Mouse (Mus musculus): ENCODE results near the gene Scube2. TPM values are rescaled to one million over a fixed set of nuclear protein-coding genes. Genes with fewer than 3 reads are reported as not detected.
A peak's percentile ranks its signal among the peaks of the same experiment; 100 is the strongest.

Scube2 gene
- polyA plus RNA-seq (2014; fragmentation: Nextera tagmentation; extraction: Ambion mirVana): 3.2 and 4.3 TPM in 2 replicates

- Histone ChIP-seq H3K4me1 (replicated peaks; ENCODE audit: control insufficient read depth, insufficient read depth, low read length) (peaks cover 3% of the 10 kb centered on the region; the same call in 1 of the 2 replicates), H3K27me3 (ENCODE audit: control insufficient read depth, insufficient read depth, low read length) (peaks cover 6% of the 10 kb centered on the region; the same call in 1 of the 2 replicates), H3K4me2 (replicated peaks; ENCODE audit: low read depth, low read length) (peak within 1 kb of the TSS; percentile 97), H3K9me3 (ENCODE audit: control insufficient read depth, low read length) (no peaks in the 10 kb centered on the region), H3K4me3 (ENCODE audit: low read depth, low read length) (peak within 1 kb of the TSS; percentile 68), H3K27ac (ENCODE audit: low read depth, low read length) (0 out of 2 replicates have a peak within 1 kb of the TSS, but pooled peaks have one; percentile 33), H3K9ac (ENCODE audit: low read depth, low read length) (peak within 1 kb of the TSS; percentile 69), H3K36me3 (ENCODE audit: control insufficient read depth, insufficient read depth, low read length) (no peaks in the 10 kb centered on the region)
- WGBS: under 1% methylated on average over 44 of the region's 69 CpGs
- DNase-seq (ENCODE audit: low spot score) (peak; percentile 69), ATAC-seq (ENCODE audit: low FRiP score) (peak; percentile 81)
Observed at GRCm38 (mm10) chr7:109865370-109866229, at the start of gene Scube2. Gene Scube2 (minus strand): TSS chr7:109865679.

- Histone ChIP-seq H3K9me3 (ENCODE audit: control insufficient read depth, low read length) (no peaks in the 10 kb centered on the region), H3K9ac (ENCODE audit: low read depth, low read length) (no peak overlapping the region), H3K27me3 (ENCODE audit: control insufficient read depth, insufficient read depth, low read length) (no peaks in the 10 kb centered on the region), H3K4me3 (ENCODE audit: low read depth, low read length) (no peak overlapping the region), H3K4me2 (replicated peaks; ENCODE audit: low read depth, low read length) (no peak overlapping the region), H3K4me1 (replicated peaks; ENCODE audit: control insufficient read depth, insufficient read depth, low read length) (no peaks in the 10 kb centered on the region), H3K36me3 (ENCODE audit: control insufficient read depth, insufficient read depth, low read length) (peaks cover 16% of the 10 kb centered on the region), H3K27ac (ENCODE audit: low read depth, low read length) (no peak overlapping the region)
- 94% methylated on average over 2 of the region's 2 CpGs for WGBS
- no peak for ATAC-seq (ENCODE audit: low FRiP score)
- DNase-seq (ENCODE audit: low spot score): no peak
Observed at GRCm38 (mm10) chr7:109906165-109906564, 40.7 kb upstream of the Scube2 start.

DNA sequence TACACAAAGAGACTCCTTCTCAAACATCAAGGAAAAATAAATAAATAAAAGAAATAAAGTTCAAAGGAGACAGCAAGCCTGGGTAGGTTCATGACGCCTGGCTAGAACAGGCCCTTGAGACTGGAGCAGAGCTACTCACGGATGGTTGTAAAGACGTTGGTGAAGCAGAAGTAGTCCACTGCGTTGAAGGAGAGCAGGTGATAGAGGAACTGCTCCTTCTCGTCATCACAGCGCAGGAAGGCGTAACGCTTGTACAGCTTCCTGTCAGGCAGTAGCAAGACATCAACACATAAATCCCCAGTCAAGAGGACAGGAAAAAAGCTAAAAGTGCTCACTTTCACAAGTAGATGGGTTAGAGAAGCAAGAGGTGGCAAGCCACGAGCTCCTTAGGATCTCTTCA, 35.4 kb upstream of the Scube2 start:
- 93% methylated on average over 9 of the region's 9 CpGs for WGBS
- Histone ChIP-seq H3K4me2 (replicated peaks; ENCODE audit: low read depth, low read length) (no peak overlapping the region), H3K4me3 (ENCODE audit: low read depth, low read length) (no peak overlapping the region), H3K4me1 (replicated peaks; ENCODE audit: control insufficient read depth, insufficient read depth, low read length) (no peaks in the 10 kb centered on the region), H3K9ac (ENCODE audit: low read depth, low read length) (no peak overlapping the region), H3K36me3 (ENCODE audit: control insufficient read depth, insufficient read depth, low read length) (peaks cover 29% of the 10 kb centered on the region), H3K27me3 (ENCODE audit: control insufficient read depth, insufficient read depth, low read length) (no peaks in the 10 kb centered on the region), H3K27ac (ENCODE audit: low read depth, low read length) (no peak overlapping the region), H3K9me3 (ENCODE audit: control insufficient read depth, low read length) (no peaks in the 10 kb centered on the region)
- ATAC-seq (ENCODE audit: low FRiP score) (no peak), DNase-seq (ENCODE audit: low spot score) (no peak)

DNA sequence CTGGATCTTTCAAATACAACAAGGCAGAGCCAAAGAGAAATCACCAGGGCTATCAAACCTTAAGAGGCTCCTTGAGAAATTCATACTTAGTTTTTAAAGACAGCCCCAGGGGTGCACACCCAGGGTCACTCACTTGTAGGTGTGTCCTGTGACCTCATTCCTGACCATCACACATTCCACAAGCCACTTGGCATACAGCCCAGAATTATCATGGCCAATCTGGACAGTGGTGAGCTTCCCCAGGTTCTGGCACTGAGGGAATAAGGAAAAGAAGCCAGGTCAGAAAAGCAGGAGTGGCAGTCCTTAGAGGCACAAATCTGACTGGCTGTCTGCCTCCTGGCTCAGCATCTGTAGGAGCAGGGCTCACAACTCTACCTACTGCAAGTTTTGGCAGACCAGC, 33.4 kb upstream of the Scube2 start:
- Histone ChIP-seq H3K9me3 (ENCODE audit: control insufficient read depth, low read length) (no peaks in the 10 kb centered on the region), H3K4me3 (ENCODE audit: low read depth, low read length) (no peak overlapping the region), H3K4me1 (replicated peaks; ENCODE audit: control insufficient read depth, insufficient read depth, low read length) (no peaks in the 10 kb centered on the region), H3K4me2 (replicated peaks; ENCODE audit: low read depth, low read length) (no peak overlapping the region), H3K27ac (ENCODE audit: low read depth, low read length) (no peak overlapping the region), H3K9ac (ENCODE audit: low read depth, low read length) (no peak overlapping the region), H3K27me3 (ENCODE audit: control insufficient read depth, insufficient read depth, low read length) (no peaks in the 10 kb centered on the region), H3K36me3 (ENCODE audit: control insufficient read depth, insufficient read depth, low read length) (peaks cover 33% of the 10 kb centered on the region)
- DNase-seq (ENCODE audit: low spot score) (no peak), ATAC-seq (ENCODE audit: low FRiP score) (no peak)

DNA sequence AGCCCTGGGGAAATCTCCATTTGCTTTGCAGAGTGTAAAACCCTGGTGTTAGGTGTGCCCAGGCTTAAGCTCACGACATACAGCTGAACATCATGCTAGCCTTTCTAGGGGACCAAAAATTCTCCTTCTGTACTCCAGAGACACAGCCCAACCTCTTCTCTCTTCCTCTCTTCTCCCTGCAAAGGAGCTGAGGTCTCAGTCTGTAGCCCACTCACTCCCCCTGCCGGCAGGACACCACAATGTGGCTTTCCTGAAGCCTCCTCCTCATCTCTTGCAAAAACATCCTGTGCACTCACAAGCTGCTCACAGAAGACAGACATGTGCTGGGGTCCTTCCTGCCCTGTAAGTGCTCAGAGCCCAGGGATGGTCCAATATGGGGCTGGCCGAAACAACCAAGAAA, 27.1 kb upstream of the Scube2 start:
- no peak overlapping the region for H3K27ac ChIP-seq (ENCODE audit: low read depth, low read length)
- no peaks in the 10 kb centered on the region for H3K4me1 ChIP-seq (replicated peaks; ENCODE audit: control insufficient read depth, insufficient read depth, low read length)
- H3K9me3 ChIP-seq (ENCODE audit: control insufficient read depth, low read length): no peaks in the 10 kb centered on the region
- no peak overlapping the region for H3K9ac ChIP-seq (ENCODE audit: low read depth, low read length)
- no peaks in the 10 kb centered on the region for H3K27me3 ChIP-seq (ENCODE audit: control insufficient read depth, insufficient read depth, low read length)
- no peak overlapping the region for H3K4me2 ChIP-seq (replicated peaks; ENCODE audit: low read depth, low read length)
- ATAC-seq (ENCODE audit: low FRiP score): 0 out of 2 replicates have a peak, but pooled peaks have one; percentile 30
- peak; percentile 84 for DNase-seq (ENCODE audit: low spot score)
- 42% methylated on average over 3 of the region's 3 CpGs for WGBS
- H3K4me3 ChIP-seq (ENCODE audit: low read depth, low read length): no peak overlapping the region
- H3K36me3 ChIP-seq (ENCODE audit: control insufficient read depth, insufficient read depth, low read length): 0 out of 2 replicates have a peak, but pooled peaks cover 11% of the 10 kb centered on the region

DNA sequence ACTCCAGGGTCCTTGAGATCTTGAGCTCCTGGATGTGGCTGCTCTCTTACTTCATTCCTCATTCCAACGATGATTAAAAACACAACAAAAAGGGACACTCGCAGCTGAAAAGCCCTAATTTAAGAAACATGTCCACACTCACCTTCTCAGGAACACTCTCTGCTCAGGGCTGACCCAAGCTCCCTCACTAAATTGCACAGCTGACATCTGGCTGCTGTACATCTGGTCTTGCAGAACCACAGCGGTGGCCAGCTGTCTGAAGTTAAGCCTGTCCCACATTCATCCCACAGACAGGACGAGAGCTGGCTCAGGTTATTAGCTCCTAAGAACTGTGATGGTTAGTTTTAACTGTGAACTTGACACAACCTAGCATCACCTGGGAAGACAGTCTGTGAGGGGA, 26.3 kb upstream of the Scube2 start:
- Histone ChIP-seq H3K9me3 (ENCODE audit: control insufficient read depth, low read length) (no peaks in the 10 kb centered on the region), H3K27me3 (ENCODE audit: control insufficient read depth, insufficient read depth, low read length) (no peaks in the 10 kb centered on the region), H3K27ac (ENCODE audit: low read depth, low read length) (no peak overlapping the region), H3K36me3 (ENCODE audit: control insufficient read depth, insufficient read depth, low read length) (0 out of 2 replicates have a peak, but pooled peaks cover 11% of the 10 kb centered on the region), H3K4me2 (replicated peaks; ENCODE audit: low read depth, low read length) (no peak overlapping the region), H3K4me3 (ENCODE audit: low read depth, low read length) (no peak overlapping the region), H3K9ac (ENCODE audit: low read depth, low read length) (no peak overlapping the region), H3K4me1 (replicated peaks; ENCODE audit: control insufficient read depth, insufficient read depth, low read length) (no peaks in the 10 kb centered on the region)
- ATAC-seq (ENCODE audit: low FRiP score) (no peak), DNase-seq (ENCODE audit: low spot score) (no peak)
- WGBS: 90% methylated on average over 4 of the region's 4 CpGs

- Histone ChIP-seq H3K4me3 (ENCODE audit: low read depth, low read length) (no peak overlapping the region), H3K9me3 (ENCODE audit: control insufficient read depth, low read length) (no peaks in the 10 kb centered on the region), H3K4me1 (replicated peaks; ENCODE audit: control insufficient read depth, insufficient read depth, low read length) (no peaks in the 10 kb centered on the region), H3K9ac (ENCODE audit: low read depth, low read length) (no peak overlapping the region), H3K4me2 (replicated peaks; ENCODE audit: low read depth, low read length) (no peak overlapping the region), H3K36me3 (ENCODE audit: control insufficient read depth, insufficient read depth, low read length) (0 out of 2 replicates have a peak, but pooled peaks cover 8% of the 10 kb centered on the region), H3K27me3 (ENCODE audit: control insufficient read depth, insufficient read depth, low read length) (no peaks in the 10 kb centered on the region), H3K27ac (ENCODE audit: low read depth, low read length) (no peak overlapping the region)
- 91% methylated on average over 2 of the region's 2 CpGs for WGBS
- ATAC-seq (ENCODE audit: low FRiP score): no peak
- no peak for DNase-seq (ENCODE audit: low spot score)
Observed at GRCm38 (mm10) chr7:109890256-109890655, 24.8 kb upstream of the Scube2 start.

GRCm38 (mm10) chr7:109889300-109889699, 23.8 kb upstream of the Scube2 start:
- 86% methylated on average over 5 of the region's 5 CpGs for whole genome bisulfite sequencing
- no peak for ATAC-seq (ENCODE audit: low FRiP score)
- H3K27me3 ChIP-seq (ENCODE audit: control insufficient read depth, insufficient read depth, low read length): no peaks in the 10 kb centered on the region
- H3K27ac ChIP-seq (ENCODE audit: low read depth, low read length): no peak overlapping the region
- H3K4me3 ChIP-seq (ENCODE audit: low read depth, low read length): no peak overlapping the region
- no peak overlapping the region for H3K4me2 ChIP-seq (replicated peaks; ENCODE audit: low read depth, low read length)
- no peak for DNase-seq (ENCODE audit: low spot score)
- no peak overlapping the region for H3K9ac ChIP-seq (ENCODE audit: low read depth, low read length)
- no peaks in the 10 kb centered on the region for H3K4me1 ChIP-seq (replicated peaks; ENCODE audit: control insufficient read depth, insufficient read depth, low read length)
- H3K9me3 ChIP-seq (ENCODE audit: control insufficient read depth, low read length): no peaks in the 10 kb centered on the region
- H3K36me3 ChIP-seq (ENCODE audit: control insufficient read depth, insufficient read depth, low read length): 0 out of 2 replicates have a peak, but pooled peaks cover 8% of the 10 kb centered on the region

DNA sequence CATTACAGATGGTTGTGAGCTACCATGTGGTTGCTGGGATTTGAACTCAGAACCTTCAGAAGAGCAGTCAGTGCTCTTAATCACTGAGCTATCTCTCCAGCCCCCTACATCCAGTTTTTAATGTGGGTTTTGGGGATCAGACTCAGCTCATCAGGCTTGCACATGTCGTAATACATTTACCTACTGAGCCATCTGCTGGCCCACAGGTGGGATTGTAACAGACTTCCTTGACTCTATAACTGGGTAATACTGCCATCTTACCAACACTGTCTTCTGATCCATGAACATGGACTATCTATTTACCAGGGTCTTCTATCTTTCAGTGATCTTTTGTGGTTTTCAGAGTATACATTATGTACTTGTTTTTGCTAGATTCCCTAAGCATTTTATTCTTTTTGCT, 20.8 kb upstream of the Scube2 start:
- DNase-seq (ENCODE audit: low spot score): no peak
- no peaks in the 10 kb centered on the region for H3K36me3 ChIP-seq (ENCODE audit: control insufficient read depth, insufficient read depth, low read length)
- no peaks in the 10 kb centered on the region for H3K9me3 ChIP-seq (ENCODE audit: control insufficient read depth, low read length)
- H3K27me3 ChIP-seq (ENCODE audit: control insufficient read depth, insufficient read depth, low read length): no peaks in the 10 kb centered on the region
- WGBS: 97% methylated on average over 1 of the region's 1 CpGs
- no peaks in the 10 kb centered on the region for H3K4me1 ChIP-seq (replicated peaks; ENCODE audit: control insufficient read depth, insufficient read depth, low read length)
- H3K9ac ChIP-seq (ENCODE audit: low read depth, low read length): no peak overlapping the region
- no peak overlapping the region for H3K4me3 ChIP-seq (ENCODE audit: low read depth, low read length)
- ATAC-seq (ENCODE audit: low FRiP score): no peak
- H3K4me2 ChIP-seq (replicated peaks; ENCODE audit: low read depth, low read length): no peak overlapping the region
- no peak overlapping the region for H3K27ac ChIP-seq (ENCODE audit: low read depth, low read length)
